Mouse (Mus musculus): ENCODE measurements at regions not wholly inside any gene's neighbourhood (a gene's known extent, or its start where the extent isn't known, plus 50 kb on each side); places are given as distances from the start of the nearest gene placed in this dataset.

DNA sequence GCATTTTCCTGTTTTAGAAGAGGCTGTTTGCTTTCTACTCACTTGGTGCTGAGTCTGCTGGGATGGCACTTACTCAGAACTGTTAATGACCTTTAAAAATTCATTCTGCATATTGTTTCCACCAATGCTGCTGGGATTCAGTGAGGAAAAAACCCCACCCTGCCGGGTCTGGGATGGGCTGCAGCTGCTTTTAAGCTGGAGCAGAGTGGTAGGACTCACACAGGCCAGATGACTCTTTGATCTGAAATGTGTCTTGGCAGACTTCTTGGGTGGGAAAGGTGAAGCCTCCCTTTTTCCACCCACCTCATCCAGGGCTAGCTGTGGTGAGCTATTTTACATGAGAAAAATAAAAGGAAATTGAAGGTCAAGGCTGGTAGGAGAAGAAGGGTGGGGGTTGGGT is 56.4 kb upstream of the Ddhd1 start:
- ATAC-seq: no peak
- Histone ChIP-seq H3K4me1 (replicated peaks; ENCODE audit: control insufficient read depth, insufficient read depth, low read length) (no peaks in the 10 kb centered on the region), H3K9ac (ENCODE audit: low read depth, low read length) (no peak overlapping the region), H3K4me3 (ENCODE audit: low read depth, low read length) (no peak overlapping the region), H3K4me2 (replicated peaks; ENCODE audit: low read depth) (no peak overlapping the region), H3K27ac (ENCODE audit: low read depth, low read length) (no peak overlapping the region), H3K9me3 (ENCODE audit: control insufficient read depth) (no peaks in the 10 kb centered on the region), H3K36me3 (ENCODE audit: control insufficient read depth, insufficient read depth) (no peaks in the 10 kb centered on the region), H3K27me3 (replicated peaks; ENCODE audit: control insufficient read depth, insufficient read depth, low read length) (no peaks in the 10 kb centered on the region)
- TF ChIP-seq CTCF (IDR thresholded peaks at IDR 0.05; ENCODE audit: low read depth): no peak
- 40% methylated on average over 1 of the region's 1 CpGs for WGBS

- Histone ChIP-seq H3K36me3 (ENCODE audit: control insufficient read depth, insufficient read depth) (no peaks in the 10 kb centered on the region), H3K9ac (ENCODE audit: low read depth, low read length) (no peak overlapping the region), H3K4me2 (replicated peaks; ENCODE audit: low read depth) (no peak overlapping the region), H3K4me3 (ENCODE audit: low read depth, low read length) (no peak overlapping the region), H3K27me3 (replicated peaks; ENCODE audit: control insufficient read depth, insufficient read depth, low read length) (no peaks in the 10 kb centered on the region), H3K9me3 (ENCODE audit: control insufficient read depth) (no peaks in the 10 kb centered on the region), H3K4me1 (replicated peaks; ENCODE audit: control insufficient read depth, insufficient read depth, low read length) (no peaks in the 10 kb centered on the region), H3K27ac (ENCODE audit: low read depth, low read length) (no peak overlapping the region)
- no peak for ATAC-seq
- TF ChIP-seq CTCF (IDR thresholded peaks at IDR 0.05; ENCODE audit: low read depth): no peak
Observed at GRCm38 (mm10) chr14:45714786-45715185, 56.8 kb upstream of the Ddhd1 start.

DNA sequence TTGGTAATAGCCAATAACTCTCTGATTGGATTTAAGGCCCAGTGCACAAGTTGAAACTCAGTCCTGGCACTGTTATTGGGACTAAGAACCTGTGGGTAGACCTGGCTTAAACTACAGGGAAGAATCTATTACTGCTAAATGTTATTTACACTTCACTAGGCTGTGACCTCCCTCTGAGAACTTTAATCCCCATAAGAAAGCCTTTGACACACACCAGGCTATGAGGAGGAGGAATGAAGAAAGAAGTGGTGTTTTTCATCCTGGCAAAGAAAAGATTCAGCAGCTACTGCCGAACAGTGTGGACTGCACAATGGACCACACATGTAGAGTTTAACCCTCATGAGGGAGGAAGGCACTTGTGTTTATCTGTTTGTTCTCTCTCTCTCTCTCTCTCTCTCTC is 58.2 kb upstream of the Ddhd1 start:
- Histone ChIP-seq H3K4me3 (ENCODE audit: low read depth, low read length) (no peak overlapping the region), H3K36me3 (ENCODE audit: control insufficient read depth, insufficient read depth) (no peaks in the 10 kb centered on the region), H3K27ac (ENCODE audit: low read depth, low read length) (no peak overlapping the region), H3K9ac (ENCODE audit: low read depth, low read length) (no peak overlapping the region), H3K4me1 (replicated peaks; ENCODE audit: control insufficient read depth, insufficient read depth, low read length) (no peaks in the 10 kb centered on the region), H3K9me3 (ENCODE audit: control insufficient read depth) (no peaks in the 10 kb centered on the region), H3K4me2 (replicated peaks; ENCODE audit: low read depth) (no peak overlapping the region), H3K27me3 (replicated peaks; ENCODE audit: control insufficient read depth, insufficient read depth, low read length) (no peaks in the 10 kb centered on the region)
- WGBS: 43% methylated on average over 1 of the region's 1 CpGs
- no peak for TF ChIP-seq CTCF (IDR thresholded peaks at IDR 0.05; ENCODE audit: low read depth)
- ATAC-seq: no peak

- Histone ChIP-seq H3K36me3 (ENCODE audit: control insufficient read depth, insufficient read depth) (no peaks in the 10 kb centered on the region), H3K4me3 (ENCODE audit: low read depth, low read length) (no peak overlapping the region), H3K27me3 (replicated peaks; ENCODE audit: control insufficient read depth, insufficient read depth, low read length) (no peaks in the 10 kb centered on the region), H3K4me1 (replicated peaks; ENCODE audit: control insufficient read depth, insufficient read depth, low read length) (no peaks in the 10 kb centered on the region), H3K9me3 (ENCODE audit: control insufficient read depth) (no peaks in the 10 kb centered on the region), H3K4me2 (replicated peaks; ENCODE audit: low read depth) (no peak overlapping the region), H3K9ac (ENCODE audit: low read depth, low read length) (no peak overlapping the region), H3K27ac (ENCODE audit: low read depth, low read length) (no peak overlapping the region)
- ATAC-seq: no peak
- TF ChIP-seq CTCF (IDR thresholded peaks at IDR 0.05; ENCODE audit: low read depth): no peak
- WGBS: 60% methylated on average over 6 of the region's 6 CpGs
Observed at GRCm38 (mm10) chr14:45722887-45723286, 64.9 kb upstream of the Ddhd1 start.

DNA sequence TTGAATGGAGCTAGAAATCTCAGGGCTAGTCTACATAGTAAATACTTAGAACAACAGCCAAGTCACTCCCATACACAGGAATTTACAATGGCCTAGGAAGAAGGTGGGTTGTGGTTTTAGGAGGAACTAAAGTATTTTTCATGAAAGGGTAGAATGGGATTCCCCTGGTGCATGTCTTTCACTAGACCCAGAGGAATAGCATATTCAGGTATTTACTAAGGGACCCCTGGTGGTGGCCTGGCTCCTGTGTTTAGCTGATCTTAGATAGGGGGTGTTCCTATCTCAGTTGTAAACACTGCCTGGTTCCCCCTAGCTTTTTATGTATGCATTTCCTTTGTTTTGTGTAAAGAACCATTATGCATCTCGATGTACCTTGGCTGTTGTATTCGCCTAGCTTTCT is 66.4 kb upstream of the Ddhd1 start:
- Histone ChIP-seq H3K4me3 (ENCODE audit: low read depth, low read length) (no peak overlapping the region), H3K9me3 (ENCODE audit: control insufficient read depth) (no peaks in the 10 kb centered on the region), H3K4me1 (replicated peaks; ENCODE audit: control insufficient read depth, insufficient read depth, low read length) (no peaks in the 10 kb centered on the region), H3K4me2 (replicated peaks; ENCODE audit: low read depth) (no peak overlapping the region), H3K27ac (ENCODE audit: low read depth, low read length) (no peak overlapping the region), H3K36me3 (ENCODE audit: control insufficient read depth, insufficient read depth) (no peaks in the 10 kb centered on the region), H3K27me3 (replicated peaks; ENCODE audit: control insufficient read depth, insufficient read depth, low read length) (no peaks in the 10 kb centered on the region), H3K9ac (ENCODE audit: low read depth, low read length) (no peak overlapping the region)
- TF ChIP-seq CTCF (IDR thresholded peaks at IDR 0.05; ENCODE audit: low read depth): no peak
- no peak for ATAC-seq
- 95% methylated on average over 2 of the region's 2 CpGs for WGBS

- Histone ChIP-seq H3K9me3 (ENCODE audit: control insufficient read depth) (no peaks in the 10 kb centered on the region), H3K27ac (ENCODE audit: low read depth, low read length) (no peak overlapping the region), H3K27me3 (replicated peaks; ENCODE audit: control insufficient read depth, insufficient read depth, low read length) (no peaks in the 10 kb centered on the region), H3K9ac (ENCODE audit: low read depth, low read length) (no peak overlapping the region), H3K36me3 (ENCODE audit: control insufficient read depth, insufficient read depth) (no peaks in the 10 kb centered on the region), H3K4me3 (ENCODE audit: low read depth, low read length) (no peak overlapping the region), H3K4me2 (replicated peaks; ENCODE audit: low read depth) (no peak overlapping the region), H3K4me1 (replicated peaks; ENCODE audit: control insufficient read depth, insufficient read depth, low read length) (no peaks in the 10 kb centered on the region)
- WGBS: 60% methylated on average over 10 of the region's 10 CpGs
- no peak for TF ChIP-seq CTCF (IDR thresholded peaks at IDR 0.05; ENCODE audit: low read depth)
- no peak for ATAC-seq
Observed at GRCm38 (mm10) chr14:45734530-45735410, 76.8 kb upstream of the Ddhd1 start.

Measured in intestine, postnatal 0 days (tissue).